Mouse (Mus musculus): ENCODE measurements around the gene Cyp4f37. TPM values are rescaled to one million over a fixed set of nuclear protein-coding genes. Genes with fewer than 3 reads are reported as not detected.

The Cyp4f37 gene
- polyA plus RNA-seq, 2 experiments from 2014 or later: not detected

- ATAC-seq: no peak
Observed at GRCm38 (mm10) chr17:32685048-32685750, 64.1 kb downstream of the Cyp4f37 start, which contains the start of gene Cyp4f15. TSS of gene Cyp4f15 (plus strand) at chr17:32685627.

Other genes with a start within 250 kb of the Cyp4f37 start
- 10 to 100 TPM; 11.0 to 14.0 TPM for gene Wiz, start 231.9 kb upstream of the Cyp4f37 start, polyA plus RNA-seq (2017; shearing (Covaris generic))
- gene Rasal3, start 217.7 kb upstream of the Cyp4f37 start, polyA plus RNA-seq (2017; shearing (Covaris generic)): 100 to 1,000 TPM in 1 of 2 experiments, 10 to 100 TPM in 1; 91.5 to 117 TPM
- 100 to 1,000 TPM in 1 of 2 experiments, 10 to 100 TPM in 1; 86.6 to 132 TPM for gene Pglyrp2, start 197.1 kb upstream of the Cyp4f37 start, polyA plus RNA-seq (2017; shearing (Covaris generic))
- gene Cyp4f39, start 168.6 kb upstream of the Cyp4f37 start, polyA plus RNA-seq (2017; shearing (Covaris generic)): 1 to 10 TPM in 1 of 2 experiments, under 1 TPM in 1; 0.58 to 1.2 TPM
- 10 to 100 TPM; 11.0 to 13.1 TPM for gene Cyp4f17, start 115.3 kb upstream of the Cyp4f37 start, polyA plus RNA-seq (2017; shearing (Covaris generic))
- gene Cyp4f16, start 84.8 kb upstream of the Cyp4f37 start, polyA plus RNA-seq (2017; shearing (Covaris generic)): 10 to 100 TPM in 1 of 2 experiments, 1 to 10 TPM in 1; 7.3 to 21.3 TPM
- not detected for gene Cyp4f40, start 37.6 kb downstream of the Cyp4f37 start, polyA plus RNA-seq (2017; shearing (Covaris generic))
- gene Cyp4f15, start 64.3 kb downstream of the Cyp4f37 start, polyA plus RNA-seq (2017; shearing (Covaris generic)): not detected
- 10 to 100 TPM; 45.8 to 50.5 TPM for gene Zfp871, start 167.0 kb downstream of the Cyp4f37 start, polyA plus RNA-seq (2017; shearing (Covaris generic))
- under 1 TPM; 0.22 to 0.98 TPM for gene Zfp811, start 188.6 kb downstream of the Cyp4f37 start, polyA plus RNA-seq (2017; shearing (Covaris generic))
- gene Zfp799, start 209.0 kb downstream of the Cyp4f37 start, polyA plus RNA-seq (2017; shearing (Covaris generic)): 1 to 10 TPM; 4.3 to 6.8 TPM